Mouse (Mus musculus): ENCODE results near the gene Tmem95. TPM values are rescaled to one million over a fixed set of nuclear protein-coding genes. Genes with fewer than 3 reads are reported as not detected.
A peak's percentile ranks its signal among the peaks of the same experiment; 100 is the strongest.

Tmem95 gene
- polyA plus RNA-seq, 1 experiment from 2014 or later, result not detected

GRCm38 (mm10) chr11:69883527-69884151 is 5.8 kb upstream of the Tmem95 start:
- no peak overlapping the region for H3K4me3 ChIP-seq (ENCODE audit: low read length)
- ATAC-seq, result no peak
- 86% methylated on average over 8 of the region's 8 CpGs for WGBS

GRCm38 (mm10) chr11:69883066-69883465 is 5.2 kb upstream of the Tmem95 start:
- WGBS, result 62% methylated on average over 4 of the region's 4 CpGs
- Histone ChIP-seq H3K27me3 (replicated peaks; ENCODE audit: control insufficient read depth, insufficient read depth, low read length) (0 out of 2 replicates have a peak, but pooled peaks cover 6% of the 10 kb centered on the region), H3K9me3 (ENCODE audit: control insufficient read depth, low read length) (no peaks in the 10 kb centered on the region), H3K36me3 (ENCODE audit: control insufficient read depth, insufficient read depth, low read length) (no peaks in the 10 kb centered on the region), H3K9ac (ENCODE audit: low read depth, low read length) (no peak overlapping the region), H3K4me3 (ENCODE audit: low read length) (no peak overlapping the region), H3K4me2 (ENCODE audit: low read length) (no peak overlapping the region), H3K4me1 (ENCODE audit: control insufficient read depth, insufficient read depth, low read depth, low read length) (peaks cover 3% of the 10 kb centered on the region; the same call in 1 of the 2 replicates), H3K27ac (ENCODE audit: low read depth, low read length) (no peak overlapping the region)
- no peak for ATAC-seq

More at GRCm38 (mm10) chr11:69883527-69884151, 5.8 kb upstream of the Tmem95 start:
- H3K9ac ChIP-seq (ENCODE audit: low read depth, low read length), result no peak overlapping the region
- H3K4me2 ChIP-seq (ENCODE audit: low read length), result no peak overlapping the region
- 0 out of 2 replicates have a peak, but pooled peaks cover 6% of the 10 kb centered on the region for H3K27me3 ChIP-seq (replicated peaks; ENCODE audit: control insufficient read depth, insufficient read depth, low read length)
- H3K36me3 ChIP-seq (ENCODE audit: control insufficient read depth, insufficient read depth, low read length), result no peaks in the 10 kb centered on the region
- H3K4me1 ChIP-seq (ENCODE audit: control insufficient read depth, insufficient read depth, low read depth, low read length), result peaks cover 3% of the 10 kb centered on the region; the same call in 1 of the 2 replicates
- H3K9me3 ChIP-seq (ENCODE audit: control insufficient read depth, low read length), result no peaks in the 10 kb centered on the region
- H3K27ac ChIP-seq (ENCODE audit: low read depth, low read length), result no peak overlapping the region

DNA sequence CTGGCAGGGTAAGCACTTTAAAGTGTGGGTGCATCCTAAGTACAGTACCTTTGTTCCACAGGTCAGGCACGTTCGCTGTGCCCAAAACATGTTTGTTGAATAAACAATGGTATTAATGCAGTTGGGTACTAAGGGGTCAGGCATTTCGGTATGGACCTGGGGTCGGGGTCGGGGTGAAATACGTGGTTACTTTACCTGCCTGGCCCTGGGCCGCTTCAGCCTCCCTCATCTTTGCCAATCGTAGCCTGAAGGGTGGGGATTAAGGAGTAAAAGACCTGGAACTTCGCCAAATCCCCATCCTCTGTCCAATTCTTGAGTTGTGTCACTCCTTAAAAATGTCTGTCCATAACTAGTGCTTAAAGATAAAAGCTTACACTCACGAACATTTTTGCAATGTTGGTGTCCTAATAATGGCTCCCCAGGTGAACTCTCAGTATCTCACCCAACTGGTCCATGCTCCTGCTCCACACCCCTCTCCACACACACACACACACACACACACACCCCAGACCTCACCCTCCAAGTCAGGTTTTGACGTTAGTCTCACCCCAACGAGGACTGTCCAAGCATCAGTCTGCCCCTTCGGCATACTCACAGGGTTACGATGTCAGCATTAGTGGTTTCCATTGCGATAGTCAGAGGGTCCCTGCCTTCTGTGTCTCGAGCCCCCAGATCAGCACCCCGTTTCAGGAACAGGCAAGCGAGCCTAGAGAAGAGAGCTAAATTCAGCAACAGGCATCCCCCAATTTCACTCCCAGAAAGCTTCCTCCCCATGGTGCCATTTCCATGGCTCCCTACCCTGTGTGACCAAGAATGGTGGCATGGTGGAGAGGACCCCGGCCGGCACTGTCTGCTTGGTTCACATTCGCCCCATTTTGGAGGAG is 4.2 kb upstream of the Tmem95 start:
- H3K36me3 ChIP-seq (ENCODE audit: control insufficient read depth, insufficient read depth, low read length), result no peaks in the 10 kb centered on the region
- ATAC-seq, result no peak
- H3K4me1 ChIP-seq (ENCODE audit: control insufficient read depth, insufficient read depth, low read depth, low read length), result peaks cover 6% of the 10 kb centered on the region
- peak overlapping the region; percentile 63 for H3K9ac ChIP-seq (ENCODE audit: low read depth, low read length)
- WGBS, result 63% methylated on average over 21 of the region's 21 CpGs
- 0 out of 2 replicates have a peak, but pooled peaks cover 6% of the 10 kb centered on the region for H3K27me3 ChIP-seq (replicated peaks; ENCODE audit: control insufficient read depth, insufficient read depth, low read length)
- H3K9me3 ChIP-seq (ENCODE audit: control insufficient read depth, low read length), result no peaks in the 10 kb centered on the region
- H3K4me2 ChIP-seq (ENCODE audit: low read length), result peak overlapping the region; percentile 84
- H3K27ac ChIP-seq (ENCODE audit: low read depth, low read length), result no peak overlapping the region
- H3K4me3 ChIP-seq (ENCODE audit: low read length), result peak overlapping the region; percentile 50

DNA sequence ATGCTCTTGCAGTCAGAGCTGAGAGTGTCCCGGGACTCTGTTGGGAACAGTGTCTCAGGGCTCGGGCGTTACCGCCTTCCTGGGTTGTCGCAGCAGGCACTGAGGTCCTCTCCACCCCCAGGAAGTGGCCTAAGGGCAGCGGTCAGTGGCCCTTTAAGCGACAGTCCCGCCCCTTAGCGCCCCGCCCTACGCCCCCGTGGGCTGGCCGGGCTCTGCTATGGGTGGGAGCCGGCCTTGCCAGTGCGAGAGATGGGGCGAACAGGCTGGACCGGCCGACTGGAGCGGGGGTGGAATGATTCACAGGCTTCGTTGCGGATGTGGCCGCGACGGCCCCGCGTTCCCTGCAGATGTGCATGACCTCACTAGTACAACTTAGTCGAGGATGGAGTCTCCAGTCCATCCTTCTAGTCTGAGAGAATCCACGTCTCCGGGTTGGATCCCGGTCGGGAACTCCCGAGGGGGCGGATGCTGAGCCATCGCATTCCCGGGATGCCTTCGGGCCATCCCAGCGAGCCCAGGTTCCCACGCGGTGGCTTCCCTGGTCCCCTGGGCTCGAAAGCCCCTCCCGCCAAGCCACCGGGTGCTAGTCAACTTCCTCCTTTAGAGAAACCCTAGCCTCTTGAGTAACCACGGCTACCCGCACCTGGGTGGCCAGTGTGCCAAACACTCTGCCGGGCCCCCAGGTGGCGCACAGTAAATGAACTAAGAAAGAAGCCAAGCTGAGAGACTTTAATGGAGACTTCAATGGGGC is 3.2 kb upstream of the Tmem95 start, which contains the start of gene Kctd11:
Kctd11 (minus strand) TSS at position 554 of the 751 bp plus-strand sequence.
- Histone ChIP-seq H3K27me3 (replicated peaks; ENCODE audit: control insufficient read depth, insufficient read depth, low read length) (0 out of 2 replicates have a peak, but pooled peaks cover 6% of the 10 kb centered on the region), H3K36me3 (ENCODE audit: control insufficient read depth, insufficient read depth, low read length) (no peaks in the 10 kb centered on the region), H3K4me2 (ENCODE audit: low read length) (peak within 1 kb of the TSS; percentile 84), H3K4me1 (ENCODE audit: control insufficient read depth, insufficient read depth, low read depth, low read length) (peaks cover 6% of the 10 kb centered on the region), H3K9me3 (ENCODE audit: control insufficient read depth, low read length) (no peaks in the 10 kb centered on the region), H3K27ac (ENCODE audit: low read depth, low read length) (peak within 1 kb of the TSS; percentile 60; the same call in 1 of the 2 replicates), H3K9ac (ENCODE audit: low read depth, low read length) (peak within 1 kb of the TSS; percentile 63), H3K4me3 (ENCODE audit: low read length) (peak within 1 kb of the TSS; percentile 50)
- under 1% methylated on average over 46 of the region's 46 CpGs for WGBS
- ATAC-seq, result peak; percentile 88

GRCm38 (mm10) chr11:69880506-69880852 is 2.7 kb upstream of the Tmem95 start:
- Histone ChIP-seq H3K9ac (ENCODE audit: low read depth, low read length) (peak overlapping the region; percentile 63), H3K27ac (ENCODE audit: low read depth, low read length) (peak overlapping the region; percentile 45; the same call in 1 of the 2 replicates), H3K27me3 (replicated peaks; ENCODE audit: control insufficient read depth, insufficient read depth, low read length) (0 out of 2 replicates have a peak, but pooled peaks cover 6% of the 10 kb centered on the region), H3K4me3 (ENCODE audit: low read length) (peak overlapping the region; percentile 50), H3K4me2 (ENCODE audit: low read length) (peak overlapping the region; percentile 84), H3K9me3 (ENCODE audit: control insufficient read depth, low read length) (no peaks in the 10 kb centered on the region), H3K4me1 (ENCODE audit: control insufficient read depth, insufficient read depth, low read depth, low read length) (peaks cover 6% of the 10 kb centered on the region), H3K36me3 (ENCODE audit: control insufficient read depth, insufficient read depth, low read length) (no peaks in the 10 kb centered on the region)
- ATAC-seq, result peak; percentile 41
- WGBS, result under 1% methylated on average over 18 of the region's 18 CpGs

DNA sequence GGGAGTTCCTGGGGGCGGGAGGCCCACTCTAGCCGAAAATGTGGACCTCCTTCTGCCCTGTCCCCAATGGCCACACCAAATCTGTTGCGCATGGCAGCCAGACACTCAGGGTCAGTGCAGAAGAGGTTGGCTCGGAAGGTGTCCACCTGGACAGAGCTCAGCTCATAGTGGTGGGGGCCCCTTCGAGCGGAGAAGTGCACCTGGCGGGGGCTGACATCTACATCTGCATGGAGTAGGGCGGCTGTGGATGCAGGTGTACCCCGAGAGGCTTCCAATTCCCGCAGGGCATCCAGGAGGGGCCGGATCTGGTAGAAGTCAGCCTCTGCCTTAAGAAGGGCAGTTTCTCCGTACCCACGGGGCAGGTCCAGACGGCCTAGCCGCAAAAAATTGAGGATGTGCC is 1.9 kb upstream of the Tmem95 start:
- Histone ChIP-seq H3K4me1 (ENCODE audit: control insufficient read depth, insufficient read depth, low read depth, low read length) (peaks cover 6% of the 10 kb centered on the region), H3K36me3 (ENCODE audit: control insufficient read depth, insufficient read depth, low read length) (no peaks in the 10 kb centered on the region), H3K27ac (ENCODE audit: low read depth, low read length) (no peak overlapping the region), H3K9ac (ENCODE audit: low read depth, low read length) (peak overlapping the region; percentile 28; the same call in 1 of the 2 replicates), H3K4me2 (ENCODE audit: low read length) (peak overlapping the region; percentile 84), H3K27me3 (replicated peaks; ENCODE audit: control insufficient read depth, insufficient read depth, low read length) (0 out of 2 replicates have a peak, but pooled peaks cover 6% of the 10 kb centered on the region), H3K9me3 (ENCODE audit: control insufficient read depth, low read length) (no peaks in the 10 kb centered on the region), H3K4me3 (ENCODE audit: low read length) (peak overlapping the region; percentile 50)
- 56% methylated on average over 15 of the region's 15 CpGs for WGBS
- ATAC-seq, result no peak

GRCm38 (mm10) chr11:69878952-69879351 is 1.1 kb upstream of the Tmem95 start:
- Histone ChIP-seq H3K36me3 (ENCODE audit: control insufficient read depth, insufficient read depth, low read length) (no peaks in the 10 kb centered on the region), H3K4me3 (ENCODE audit: low read length) (no peak overlapping the region), H3K27me3 (replicated peaks; ENCODE audit: control insufficient read depth, insufficient read depth, low read length) (0 out of 2 replicates have a peak, but pooled peaks cover 6% of the 10 kb centered on the region), H3K9ac (ENCODE audit: low read depth, low read length) (no peak overlapping the region), H3K9me3 (ENCODE audit: control insufficient read depth, low read length) (no peaks in the 10 kb centered on the region), H3K4me2 (ENCODE audit: low read length) (no peak overlapping the region; the same call in 1 of the 2 replicates), H3K27ac (ENCODE audit: low read depth, low read length) (no peak overlapping the region), H3K4me1 (ENCODE audit: control insufficient read depth, insufficient read depth, low read depth, low read length) (peaks cover 6% of the 10 kb centered on the region)
- ATAC-seq, result no peak
- 91% methylated on average over 6 of the region's 6 CpGs for WGBS

DNA sequence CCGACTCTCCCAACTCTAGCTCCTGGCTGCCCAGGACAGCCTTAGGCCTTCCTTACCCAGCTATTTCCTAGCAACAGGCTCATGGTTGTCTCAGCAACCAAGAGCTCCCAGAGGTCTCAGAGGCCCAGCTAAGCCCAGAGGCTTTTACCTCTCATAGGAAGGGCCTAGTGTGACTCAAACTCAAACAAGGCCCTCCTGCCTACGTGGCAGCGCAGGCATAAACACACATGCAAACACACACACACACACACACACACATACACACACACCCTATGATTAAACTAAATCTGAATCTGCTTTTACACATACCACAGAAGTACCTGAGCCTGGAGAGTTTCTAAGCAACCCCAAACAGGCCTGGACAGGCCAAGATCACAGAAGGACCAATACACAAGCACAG is 581 bp upstream of the Tmem95 start:
- Histone ChIP-seq H3K36me3 (ENCODE audit: control insufficient read depth, insufficient read depth, low read length) (no peaks in the 10 kb centered on the region), H3K27ac (ENCODE audit: low read depth, low read length) (no peak overlapping the region), H3K9ac (ENCODE audit: low read depth, low read length) (no peak overlapping the region), H3K4me1 (ENCODE audit: control insufficient read depth, insufficient read depth, low read depth, low read length) (peaks cover 6% of the 10 kb centered on the region), H3K4me3 (ENCODE audit: low read length) (no peak overlapping the region), H3K4me2 (ENCODE audit: low read length) (no peak overlapping the region), H3K9me3 (ENCODE audit: control insufficient read depth, low read length) (no peaks in the 10 kb centered on the region), H3K27me3 (replicated peaks; ENCODE audit: control insufficient read depth, insufficient read depth, low read length) (0 out of 2 replicates have a peak, but pooled peaks cover 6% of the 10 kb centered on the region)
- 66% methylated on average over 3 of the region's 3 CpGs for WGBS
- ATAC-seq, result no peak
